Mouse (Mus musculus): ENCODE measurements at regions not wholly inside any gene's neighbourhood (a gene's known extent, or its start where the extent isn't known, plus 50 kb on each side); places are given as distances from the start of the nearest gene placed in this dataset.

DNA sequence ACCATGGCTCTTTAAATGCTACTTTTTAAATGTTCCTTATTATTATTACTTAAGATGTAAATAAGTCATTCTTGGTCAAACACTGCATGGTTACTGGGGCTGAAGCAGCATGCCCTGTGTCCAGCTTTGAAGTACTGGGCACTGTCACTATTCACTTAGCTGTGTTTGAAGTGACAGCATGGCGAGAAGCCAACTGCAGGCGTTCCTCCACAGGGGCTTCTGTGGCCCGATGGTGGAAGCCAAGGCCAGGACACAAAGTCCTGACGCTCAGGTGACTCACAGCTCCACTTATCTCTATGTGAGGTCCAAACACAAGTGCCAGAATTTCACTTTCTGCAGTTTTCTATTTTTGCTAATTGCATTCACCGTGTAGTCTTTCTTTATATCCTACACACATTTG, 65.3 kb downstream of the Cdca7 start:
- DNase-seq (ENCODE audit: low read depth, low spot score) = no peak

GRCm38 (mm10) chr2:72545453-72545852, 69.5 kb downstream of the Cdca7 start:
- no peak for DNase-seq (ENCODE audit: low read depth, low spot score)

GRCm38 (mm10) chr2:72546476-72546875, 70.5 kb downstream of the Cdca7 start:
- no peak for DNase-seq (ENCODE audit: low read depth, low spot score)

GRCm38 (mm10) chr2:72546963-72547362, 71.0 kb downstream of the Cdca7 start:
- no peak for DNase-seq (ENCODE audit: low read depth, low spot score)

GRCm38 (mm10) chr2:72551268-72551667, 75.3 kb downstream of the Cdca7 start:
- DNase-seq (ENCODE audit: low read depth, low spot score) = no peak

- no peak for DNase-seq (ENCODE audit: low read depth, low spot score)
Observed at GRCm38 (mm10) chr2:72554603-72555002, 78.6 kb downstream of the Cdca7 start.

DNA sequence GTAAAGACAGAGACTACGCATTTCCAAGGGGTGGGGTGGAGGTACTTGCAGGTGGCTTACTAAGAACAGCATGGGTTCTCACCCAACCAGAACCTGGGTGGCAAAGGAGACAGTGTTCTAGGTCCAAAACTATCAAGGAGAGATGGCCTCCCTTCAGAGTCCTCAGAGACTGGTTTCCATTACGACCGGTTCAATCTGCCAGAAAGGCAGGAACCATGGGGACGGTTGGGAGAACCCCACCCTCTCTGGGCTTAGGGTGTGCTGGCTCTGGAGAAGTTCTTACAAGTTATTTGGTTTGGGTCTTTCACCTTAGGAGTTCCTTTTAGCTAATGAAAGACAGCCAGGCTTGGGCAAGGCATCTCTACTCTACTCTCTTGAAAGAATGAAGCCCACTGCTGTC, 79.2 kb downstream of the Cdca7 start:
- DNase-seq (ENCODE audit: low read depth, low spot score) = no peak

GRCm38 (mm10) chr2:72555556-72555955, 79.6 kb downstream of the Cdca7 start:
- DNase-seq (ENCODE audit: low read depth, low spot score) = no peak

DNA sequence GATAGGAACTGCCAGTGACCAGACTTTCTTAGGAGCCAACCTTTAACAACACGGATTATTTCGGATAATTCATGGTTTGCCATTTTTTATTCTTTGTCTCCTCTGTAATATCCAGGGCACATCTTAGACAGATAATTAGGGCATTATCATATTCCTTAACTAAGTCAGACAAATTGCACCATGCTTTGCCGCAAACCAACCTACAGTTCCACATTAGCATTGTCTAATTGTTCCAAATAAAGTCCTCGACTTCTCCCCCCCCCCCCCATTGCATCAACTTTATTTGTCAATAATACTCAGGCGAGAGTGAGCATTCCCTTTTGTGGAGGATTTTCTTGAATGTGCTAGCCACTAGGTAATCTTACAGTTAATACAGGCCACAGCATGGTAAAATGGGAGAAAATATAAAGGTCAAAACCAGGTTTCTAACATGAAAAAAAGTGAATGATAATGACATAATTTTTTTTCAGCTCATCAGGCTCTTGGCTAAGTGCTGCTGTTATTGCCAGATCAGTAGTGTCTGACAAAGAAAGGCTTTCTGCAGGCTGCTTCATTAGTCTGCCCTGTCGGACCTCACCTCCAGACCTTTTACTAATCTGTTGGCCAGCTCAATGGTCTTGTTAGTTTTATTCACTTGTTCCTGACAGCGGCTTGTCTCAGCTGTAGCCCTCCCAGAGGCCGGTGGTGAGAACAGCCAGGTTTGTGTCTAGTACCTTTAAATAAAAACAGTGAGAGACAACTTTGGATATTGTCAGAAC, 80.3 kb downstream of the Cdca7 start:
- DNase-seq (ENCODE audit: low read depth, low spot score) = no peak

DNA sequence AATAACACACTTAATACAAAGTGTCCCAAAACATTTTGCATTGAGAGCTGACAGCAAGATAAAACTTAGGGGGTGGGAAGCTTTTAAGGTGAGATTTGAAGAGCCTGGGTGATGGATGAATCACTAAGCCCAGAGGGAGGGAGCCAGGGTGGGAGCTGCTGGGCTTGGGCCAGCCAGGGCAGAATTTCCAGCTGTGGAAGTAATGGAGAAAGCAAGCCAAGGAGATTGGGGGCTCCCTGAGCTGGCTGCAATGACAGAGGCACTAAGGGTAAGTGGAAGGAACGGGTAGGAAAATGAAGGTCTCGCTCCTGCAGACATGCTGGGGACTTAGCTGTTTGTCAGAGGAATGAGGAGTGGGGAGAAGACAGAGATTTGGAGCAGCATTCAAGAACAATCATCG, 81.2 kb downstream of the Cdca7 start:
- DNase-seq (ENCODE audit: low read depth, low spot score) = no peak

DNA sequence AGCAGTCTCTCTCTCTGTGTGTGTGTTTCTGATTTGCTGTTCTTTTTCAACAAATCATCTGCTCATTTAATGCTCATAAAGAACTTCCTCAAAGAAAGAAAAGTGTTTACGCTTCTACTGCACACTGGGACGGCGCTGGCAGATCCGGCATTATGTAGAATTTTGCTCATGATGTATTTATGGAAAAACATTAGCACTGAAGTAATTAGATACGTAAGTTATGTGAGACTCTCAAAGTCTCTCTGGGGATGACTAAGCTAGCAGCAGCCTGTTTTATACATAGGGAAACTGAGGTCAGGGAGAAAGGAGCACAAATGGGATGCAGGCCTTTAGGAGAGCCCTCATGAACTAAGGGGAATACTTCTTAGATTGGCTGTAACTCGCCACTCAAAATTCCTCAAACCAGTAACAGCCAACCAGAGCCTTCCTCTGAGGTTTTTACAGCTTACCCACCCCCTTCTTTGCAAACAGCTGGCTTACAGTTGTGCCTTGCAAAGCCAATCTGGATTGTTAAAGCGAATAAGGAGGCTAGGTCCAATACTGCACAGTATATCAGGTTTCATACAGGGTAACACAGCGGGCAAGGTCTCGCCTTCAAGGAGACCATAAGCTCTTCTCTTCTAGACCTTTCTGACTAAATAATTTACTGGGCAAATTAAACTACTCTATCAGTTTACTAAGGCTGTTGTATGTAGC, 81.8 kb downstream of the Cdca7 start:
- no peak for DNase-seq (ENCODE audit: low read depth, low spot score)

DNA sequence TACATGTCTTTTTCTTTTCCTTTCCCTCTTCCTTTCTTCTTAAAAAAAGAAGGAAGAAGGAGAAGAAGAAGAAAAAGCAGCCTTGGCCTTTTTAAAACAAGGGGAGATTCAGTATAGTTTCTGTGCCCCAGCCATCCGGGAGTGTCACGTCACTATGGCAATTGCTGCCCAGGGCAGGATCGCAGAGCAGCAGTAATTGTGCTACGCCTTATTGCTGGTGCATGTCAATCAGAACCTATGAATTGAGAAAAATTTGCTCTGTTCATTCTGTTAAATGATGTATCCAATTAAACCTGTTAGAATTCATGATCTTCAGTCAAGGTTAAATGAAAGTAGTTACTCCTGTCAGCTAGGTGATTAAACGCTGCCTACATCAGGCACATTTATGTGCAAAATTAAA, 85.4 kb downstream of the Cdca7 start:
- no peak for DNase-seq (ENCODE audit: low read depth, low spot score)

DNA sequence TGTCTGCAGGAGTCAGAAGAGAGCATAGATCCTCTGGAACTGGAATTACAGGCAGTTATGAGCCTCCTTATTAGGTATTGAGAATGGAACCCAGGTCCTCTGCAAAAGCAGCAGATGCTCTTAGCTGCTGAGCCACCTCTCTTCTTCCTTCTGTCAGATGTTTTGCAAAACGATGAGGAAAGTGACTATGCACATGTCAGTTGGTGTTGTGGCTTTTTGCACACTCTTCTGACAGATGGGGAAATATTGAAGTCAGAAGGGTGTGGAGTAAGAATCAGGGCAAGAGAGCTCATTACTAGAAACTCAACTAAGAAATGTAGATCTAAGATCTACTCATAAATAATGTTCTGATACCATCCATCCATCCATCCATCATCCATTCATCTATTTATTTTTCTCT, 102.4 kb downstream of the Cdca7 start:
- DNase-seq (ENCODE audit: low read depth, low spot score) = no peak

- DNase-seq (ENCODE audit: low read depth, low spot score) = no peak
Observed at GRCm38 (mm10) chr2:72581136-72581535, 105.2 kb downstream of the Cdca7 start.

GRCm38 (mm10) chr2:72588814-72589213, 112.9 kb downstream of the Cdca7 start:
- DNase-seq (ENCODE audit: low read depth, low spot score) = no peak

DNA sequence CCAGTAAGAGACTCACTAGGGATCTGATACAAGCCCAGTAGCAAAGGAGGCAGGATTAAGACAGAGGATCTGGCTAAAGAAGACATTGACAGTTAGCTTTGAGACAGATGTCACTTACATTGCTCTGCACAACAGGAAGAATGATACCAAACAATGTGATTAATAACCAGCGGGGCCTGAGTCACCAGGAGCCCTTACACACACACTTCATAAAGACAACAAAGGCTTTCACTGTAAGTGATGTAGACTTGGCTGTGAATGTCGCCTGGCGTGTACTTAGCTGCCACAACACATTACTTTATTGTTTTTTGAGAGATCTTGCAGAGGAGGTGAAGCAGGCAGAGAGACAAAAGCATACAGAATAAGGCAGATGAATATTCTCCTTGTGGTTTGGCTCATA, 116.1 kb downstream of the Cdca7 start:
- no peak for DNase-seq (ENCODE audit: low read depth, low spot score)

GRCm38 (mm10) chr2:72596994-72597925, 121.3 kb downstream of the Cdca7 start:
- no peak for DNase-seq (ENCODE audit: low read depth, low spot score)

GRCm38 (mm10) chr2:72597941-72598340, 122.0 kb downstream of the Cdca7 start:
- DNase-seq (ENCODE audit: low read depth, low spot score) = no peak

DNA sequence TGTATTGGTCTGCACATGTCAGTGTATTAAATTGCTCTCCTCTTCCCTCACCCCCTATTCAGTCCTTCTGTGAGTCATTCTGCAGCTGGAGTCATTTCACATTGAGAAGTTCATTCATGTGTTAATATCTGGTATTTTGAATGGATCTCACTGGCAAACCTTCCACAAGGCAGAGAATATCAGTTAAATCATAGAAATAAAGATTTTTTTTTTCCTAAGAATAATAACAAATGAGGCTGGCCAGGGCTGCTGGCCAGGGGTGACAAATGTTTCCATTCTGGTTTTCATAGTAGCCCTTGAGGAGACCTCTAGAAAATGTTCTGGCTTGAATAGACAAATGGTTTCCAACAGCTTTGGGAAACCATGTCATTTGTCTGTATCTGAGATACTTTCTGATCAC, 124.8 kb downstream of the Cdca7 start:
- no peak for DNase-seq (ENCODE audit: low read depth, low spot score)

DNA sequence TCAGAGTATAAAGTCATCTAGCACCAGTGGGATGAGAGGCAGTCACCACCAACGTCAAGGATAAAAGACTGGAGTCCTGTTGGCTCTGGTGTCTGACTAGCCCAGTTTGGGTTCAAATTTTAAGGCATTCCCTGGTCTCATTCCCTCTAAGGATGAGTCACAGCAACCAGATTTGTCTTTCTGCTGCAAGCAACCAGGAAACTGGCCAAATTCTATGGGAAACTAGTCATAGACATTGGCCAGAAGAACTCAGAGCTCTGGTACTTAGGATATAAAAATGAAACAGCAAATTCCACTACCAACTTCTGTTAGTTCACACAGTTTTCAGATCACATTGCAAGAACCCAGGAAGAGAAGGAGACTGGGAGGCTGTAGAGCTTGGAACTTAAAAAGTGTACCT, 126.2 kb downstream of the Cdca7 start:
- DNase-seq (ENCODE audit: low read depth, low spot score) = no peak

- DNase-seq (ENCODE audit: low read depth, low spot score) = no peak
Observed at GRCm38 (mm10) chr2:72612221-72612620, 136.3 kb downstream of the Cdca7 start.

DNA sequence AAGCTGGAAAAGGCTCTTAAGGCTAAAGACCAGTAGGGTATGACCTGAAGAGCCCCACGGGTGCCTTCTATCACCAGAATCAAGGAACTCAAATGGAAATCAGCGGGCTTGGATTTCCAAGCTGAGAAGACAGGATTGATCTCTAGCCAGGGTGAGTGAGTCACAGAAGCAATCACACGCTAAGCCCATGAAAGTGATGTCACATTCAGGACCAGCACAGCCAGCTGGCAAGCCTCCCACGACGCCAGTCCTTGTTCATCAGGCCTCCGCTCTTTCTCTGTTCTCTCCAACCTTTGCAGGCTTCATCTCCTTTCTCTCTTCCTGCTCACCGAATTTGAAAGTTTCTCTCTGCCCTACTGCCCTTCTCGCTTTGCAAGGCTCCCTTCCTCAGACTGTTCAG, 138.3 kb downstream of the Cdca7 start:
- no peak for DNase-seq (ENCODE audit: low read depth, low spot score)

All from A20 (cell line).